Mouse (Mus musculus) C2C12 (cell line): ENCODE measurements at regions not wholly inside any gene's neighbourhood (a gene's known extent, or its start where the extent isn't known, plus 50 kb on each side); places are given as distances from the start of the nearest gene placed in this dataset.

Source experiments
- CEBPB ChIP-seq: IDR thresholded peaks from one replicate; pipeline ENCODE4 v1.6.1; 2011; ENCODE audit warnings: low read depth, mild to moderate bottlenecking, control low read depth, moderate library complexity
- CTCF ChIP-seq: IDR thresholded peaks from one replicate; pipeline ENCODE4 v1.5.1; 2011; ENCODE audit not compliant: control insufficient read depth, insufficient read depth, insufficient read length
- FOSL1 ChIP-seq: IDR thresholded peaks from one replicate; pipeline ENCODE4 v1.8.0; 2011; ENCODE audit warnings: mild to moderate bottlenecking, low read length; ENCODE audit not compliant: poor library complexity, insufficient read depth, severe bottlenecking
- MYOG ChIP-seq: IDR thresholded peaks from one replicate; pipeline ENCODE4 v1.6.1; 2011; ENCODE audit not compliant: control insufficient read depth, insufficient read length; ENCODE audit errors: extremely low read depth

- TF ChIP-seq FOSL1 (no peak), MYOG (no peak), CTCF (no peak), CEBPB (no peak)
Observed at GRCm38 (mm10) chr17:79523230-79523629, 88.4 kb upstream of the Rmdn2 start.
